Mouse (Mus musculus) kidney, adult 2 months (tissue): ENCODE measurements around the gene Reep3. TPM values are rescaled to one million over a fixed set of nuclear protein-coding genes. Genes with fewer than 3 reads are reported as not detected.

ENCODE experiments used
- DNase-seq: peaks from one replicate; pipeline ENCODE4 v3.0.0; 2021
- H3K27ac ChIP-seq: fragments of 200-500 bp; 2 replicates; pipeline ENCODE4 v1.5.1; 2012; ENCODE audit warnings: low read depth, low read length, control low read depth, inconsistent platforms; ENCODE audit not compliant: insufficient read depth
- H3K27me3 ChIP-seq: fragments of 200-500 bp; replicated peaks from 2 replicates; pipeline ENCODE4 v1.6.1; 2012; ENCODE audit warnings: mild to moderate bottlenecking, moderate library complexity, low read length, inconsistent platforms; ENCODE audit not compliant: control insufficient read depth, insufficient read depth
- H3K36me3 ChIP-seq: fragments of 200-500 bp; 2 replicates; pipeline ENCODE4 v1.6.1; 2012; ENCODE audit warnings: mild to moderate bottlenecking, moderate library complexity, low read length, inconsistent platforms; ENCODE audit not compliant: control insufficient read depth, insufficient read depth
- H3K4me1 ChIP-seq: fragments of 200-500 bp; 2 replicates; pipeline ENCODE4 v1.6.1; 2011; ENCODE audit warnings: low read length; ENCODE audit not compliant: control insufficient read depth, insufficient read depth
- H3K4me3 ChIP-seq: fragments of 200-500 bp; 2 replicates; pipeline ENCODE4 v1.5.1; 2011; ENCODE audit warnings: mild to moderate bottlenecking, low read depth, low read length, control low read depth; ENCODE audit not compliant: insufficient read depth
- CTCF ChIP-seq: fragments of 200-500 bp; conservative IDR thresholded peaks from 2 replicates; pipeline ENCODE4 v1.5.1; 2011; ENCODE audit warnings: low read depth, mild to moderate bottlenecking, control low read depth, low read length, moderate library complexity, mixed read lengths; ENCODE audit not compliant: insufficient read depth, insufficient read length
- POLR2A ChIP-seq: fragments of 200-500 bp; IDR thresholded peaks from one replicate; pipeline ENCODE4 v1.6.1; 2011; ENCODE audit warnings: low read depth, low read length, control low read depth
- WGBS: fragments of 180-500 bp; shearing (Covaris S2); methylation state at CpG from one replicate; pipeline ENCODE4 v1.1.7; 2018; 5-methylcytosine and 5-hydroxymethylcytosine counted together
- polyA plus RNA-seq: library from polyadenylated mRNA; depleted of rRNA; stranded (reverse); fragments of >200 nt; gene quantifications from 2 replicates; pipeline ENCODE4 v1.2.3, GENCODE M21; 2012

Reep3 gene
- polyA plus RNA-seq, 1 experiment: 26.0 TPM

DNA sequence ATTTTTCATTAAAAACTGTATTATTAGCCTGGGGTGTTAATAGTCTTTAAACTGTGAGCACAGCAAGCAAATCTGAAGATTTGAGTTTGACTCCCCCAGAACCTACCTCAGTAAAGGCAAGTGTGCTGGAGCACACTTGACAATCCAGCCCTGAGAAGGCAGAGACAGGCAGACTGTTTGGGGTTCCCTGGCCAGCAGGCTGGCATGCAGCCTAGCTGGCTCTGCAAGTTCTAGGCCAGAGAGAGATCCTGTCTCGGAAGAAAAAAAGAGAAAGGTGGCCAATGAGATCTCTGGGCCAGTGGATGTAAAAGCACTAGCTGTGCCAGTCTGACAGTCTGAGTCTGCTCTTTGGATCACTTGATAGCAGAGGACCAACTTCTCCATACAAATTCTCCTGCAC is 32.8 kb upstream of the Reep3 start:
- WGBS: 36% methylated on average over 1 of the region's 1 CpGs
- Histone ChIP-seq H3K27me3 (no peaks in the 10 kb centered on the region), H3K4me1 (no peaks in the 10 kb centered on the region; the same call in 1 of the 2 replicates), H3K27ac (no peak overlapping the region), H3K4me3 (no peak overlapping the region), H3K36me3 (no peaks in the 10 kb centered on the region)
- DNase-seq: peak; percentile 60
- TF ChIP-seq CTCF (no peak), POLR2A (no peak)

DNA sequence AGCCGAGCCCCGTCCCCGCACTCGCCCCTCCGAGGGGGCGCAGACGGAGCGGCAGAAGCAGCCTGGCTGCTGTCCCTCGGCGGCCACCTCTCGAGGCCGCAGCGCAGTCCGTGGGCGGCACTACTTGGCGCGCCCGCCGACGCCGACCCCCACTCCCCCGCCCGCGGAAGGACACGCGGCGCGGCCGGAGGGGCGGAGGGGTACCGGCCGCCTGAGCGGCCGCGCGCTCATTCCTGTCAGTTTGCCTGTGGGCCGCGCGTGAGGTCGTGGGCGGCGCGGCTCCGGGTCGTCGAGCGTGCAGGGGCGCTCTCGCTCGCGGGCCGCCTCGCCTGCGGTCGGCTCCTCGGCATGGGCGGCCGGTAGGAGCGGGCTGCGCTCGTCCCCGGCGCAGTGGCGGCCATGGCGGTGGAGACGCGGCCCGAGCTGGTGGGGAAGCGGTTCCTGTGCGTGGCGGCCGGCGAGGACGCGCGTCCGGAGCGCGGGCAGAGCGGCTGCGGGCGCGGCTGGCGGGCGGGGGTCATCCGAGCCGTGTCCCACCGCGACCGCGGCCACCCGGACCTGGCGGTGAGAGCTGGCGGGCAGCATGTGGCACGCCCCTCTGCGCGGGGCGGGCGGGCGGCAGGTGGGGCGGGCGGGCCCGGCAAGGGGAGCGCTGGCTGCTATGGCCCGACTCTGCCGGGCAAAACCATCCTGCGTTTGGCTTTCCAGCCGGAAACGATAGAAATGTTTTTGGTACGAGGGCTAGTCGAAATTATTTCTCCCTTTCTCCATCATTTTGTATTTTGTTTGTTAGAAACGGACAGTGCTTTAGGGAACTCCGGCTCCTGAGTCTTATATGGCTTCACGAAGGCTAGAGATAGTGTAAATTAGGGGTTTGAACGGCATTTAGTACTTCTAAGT is 30.4 kb upstream of the Reep3 start:
- Histone ChIP-seq H3K4me3 (peak overlapping the region; percentile 89), H3K27me3 (no peaks in the 10 kb centered on the region), H3K4me1 (peaks cover 5% of the 10 kb centered on the region; the same call in 1 of the 2 replicates), H3K36me3 (no peaks in the 10 kb centered on the region), H3K27ac (no peak overlapping the region)
- WGBS: under 1% methylated on average over 115 of the region's 115 CpGs
- TF ChIP-seq CTCF: no peak
- TF ChIP-seq POLR2A: no peak
- peak; percentile 54 for DNase-seq

DNA sequence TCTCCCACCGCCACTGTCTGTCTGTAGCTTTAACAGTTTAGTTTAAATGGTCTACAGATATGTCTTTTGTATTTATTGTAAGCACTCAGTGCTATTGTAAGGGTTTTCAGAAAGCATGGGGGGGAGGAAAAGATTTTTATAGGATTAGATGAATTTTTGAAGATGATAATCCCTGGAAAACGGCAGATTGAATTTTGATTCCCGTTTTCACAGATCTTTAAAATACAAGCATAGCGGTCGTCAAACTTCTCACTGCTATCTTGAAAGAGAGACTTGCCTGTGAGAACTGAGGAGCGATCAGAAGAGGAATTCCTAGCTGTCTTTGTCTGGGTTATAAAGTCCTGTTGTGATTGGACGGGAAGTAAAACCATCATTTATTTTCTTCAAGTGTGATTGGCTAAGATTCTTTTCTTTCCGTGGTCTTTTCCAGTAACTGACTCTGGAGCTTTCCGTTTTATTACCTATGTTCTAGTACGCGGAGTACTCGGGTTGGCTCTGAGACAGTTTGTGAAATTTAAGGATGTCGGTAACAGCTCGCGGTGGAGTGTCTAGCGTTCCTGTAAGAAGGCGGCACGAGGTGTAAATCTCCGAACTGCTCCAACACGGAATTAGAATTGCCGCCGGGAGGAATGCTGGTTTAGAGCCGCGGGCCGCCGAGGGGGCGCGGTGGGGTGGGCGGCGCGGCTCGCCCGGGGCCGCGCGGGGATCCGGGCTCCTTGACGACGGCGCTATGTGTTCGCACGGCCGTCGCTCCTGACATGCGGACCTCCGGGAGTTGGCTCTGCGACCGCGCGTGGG is 29.5 kb upstream of the Reep3 start:
- Histone ChIP-seq H3K4me1 (peaks cover 10% of the 10 kb centered on the region; the same call in 1 of the 2 replicates), H3K27me3 (no peaks in the 10 kb centered on the region), H3K4me3 (peak overlapping the region; percentile 89), H3K27ac (no peak overlapping the region), H3K36me3 (no peaks in the 10 kb centered on the region)
- 3% methylated on average over 50 of the region's 50 CpGs for WGBS
- TF ChIP-seq POLR2A (no peak), CTCF (no peak)
- DNase-seq: peak; percentile 67

DNA sequence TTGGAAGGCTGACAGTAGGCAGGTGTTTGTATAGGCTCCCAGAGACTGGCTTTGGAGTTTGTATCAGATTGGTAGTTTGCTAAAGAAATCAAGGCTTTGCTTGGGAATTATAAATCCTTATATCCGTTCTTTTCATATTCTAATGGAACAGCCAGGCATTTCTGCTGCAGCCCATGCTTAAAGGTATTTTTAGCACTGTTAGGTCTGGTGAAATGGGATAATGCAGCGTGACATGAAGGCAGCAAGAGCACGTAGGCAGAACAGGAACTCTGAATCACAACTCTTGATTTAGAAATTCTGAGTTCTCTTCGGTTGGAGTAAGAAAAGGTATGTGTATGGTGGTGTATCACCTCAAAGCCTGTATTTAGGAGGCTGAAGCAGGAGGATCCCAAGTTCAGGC is 27.4 kb upstream of the Reep3 start:
- no peak for TF ChIP-seq POLR2A
- TF ChIP-seq CTCF: no peak
- DNase-seq: no peak
- H3K4me3 ChIP-seq: no peak overlapping the region
- H3K27ac ChIP-seq: no peak overlapping the region; the same call in 1 of the 2 replicates
- H3K4me1 ChIP-seq: peaks cover 22% of the 10 kb centered on the region
- no peaks in the 10 kb centered on the region for H3K36me3 ChIP-seq
- no peaks in the 10 kb centered on the region for H3K27me3 ChIP-seq
- WGBS: 60% methylated on average over 4 of the region's 4 CpGs

DNA sequence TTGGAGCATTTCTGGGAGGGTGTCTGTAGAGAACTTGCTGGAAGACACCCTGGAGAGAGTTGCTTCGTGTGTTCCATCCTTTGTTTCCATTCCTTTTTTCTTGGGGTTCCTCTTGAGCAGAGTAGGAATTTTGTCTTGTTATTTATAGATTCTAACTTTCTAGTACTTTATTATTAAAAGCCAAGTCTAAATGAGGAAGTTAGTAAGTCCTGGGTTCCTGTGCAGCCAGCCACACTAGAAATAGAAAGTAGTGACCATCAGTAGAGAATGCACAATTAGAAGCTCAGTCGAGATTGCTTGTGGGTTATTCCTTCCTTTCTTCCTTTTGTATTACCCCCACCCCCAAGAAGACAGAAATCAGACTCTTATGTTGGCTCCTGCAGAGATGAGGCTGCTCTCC is 27.0 kb upstream of the Reep3 start:
- no peak overlapping the region; the same call in 1 of the 2 replicates for H3K27ac ChIP-seq

DNA sequence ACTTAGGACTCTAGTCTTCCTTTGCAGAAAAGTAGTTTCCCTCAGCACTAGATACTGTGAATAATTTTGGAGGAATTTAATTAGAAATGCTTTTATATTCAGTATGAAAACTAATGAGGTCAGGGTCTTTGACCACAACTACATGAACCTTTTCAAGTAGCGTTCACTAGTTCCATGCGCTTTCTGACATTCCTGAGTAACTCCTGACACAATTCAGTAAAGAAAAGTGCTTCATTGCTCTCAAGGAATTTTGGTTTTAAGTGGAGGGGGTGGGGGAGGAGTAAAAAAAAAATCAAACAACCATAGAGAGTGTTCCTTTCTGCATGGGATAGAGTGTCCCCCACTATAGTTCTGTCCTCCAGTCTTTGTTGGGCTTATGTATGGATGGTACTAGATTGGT is 23.9 kb upstream of the Reep3 start:
- peaks cover 36% of the 10 kb centered on the region for H3K4me1 ChIP-seq
- TF ChIP-seq POLR2A: no peak
- TF ChIP-seq CTCF: no peak
- no peak overlapping the region for H3K27ac ChIP-seq
- H3K36me3 ChIP-seq: no peaks in the 10 kb centered on the region
- no peaks in the 10 kb centered on the region for H3K27me3 ChIP-seq
- peak; percentile 50 for DNase-seq
- H3K4me3 ChIP-seq: no peak overlapping the region
- WGBS: 20% methylated on average over 2 of the region's 2 CpGs

More for the DNA sequence above, 27.0 kb upstream of the Reep3 start:
- Histone ChIP-seq H3K4me3 (no peak overlapping the region), H3K4me1 (peaks cover 22% of the 10 kb centered on the region), H3K36me3 (no peaks in the 10 kb centered on the region), H3K27me3 (no peaks in the 10 kb centered on the region)
- no peak for DNase-seq
- no peak for TF ChIP-seq CTCF
- no peak for TF ChIP-seq POLR2A
- WGBS: 42% methylated on average over 2 of the region's 2 CpGs

DNA sequence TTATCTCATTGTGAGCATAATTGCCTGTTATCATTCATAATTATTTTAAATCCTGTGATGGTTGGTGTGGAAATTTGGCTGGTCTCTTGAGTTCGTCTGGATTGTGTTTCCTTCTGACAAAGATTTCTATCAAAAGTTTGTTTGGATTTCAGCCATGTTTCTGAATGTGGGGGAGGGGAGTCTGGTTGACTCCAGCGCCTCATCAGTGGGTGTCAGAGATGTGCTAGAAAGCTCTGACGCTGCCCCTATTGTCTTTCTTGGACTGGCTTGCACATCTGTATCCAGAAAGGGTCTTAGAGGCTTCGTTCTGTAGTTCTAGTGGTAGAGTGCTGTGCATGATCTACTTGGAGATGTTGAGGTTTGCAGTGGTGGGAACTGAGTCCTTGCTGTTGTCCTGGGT is 23.4 kb upstream of the Reep3 start:
- no peak overlapping the region for H3K4me3 ChIP-seq

More for the DNA sequence above, 23.4 kb upstream of the Reep3 start:
- Histone ChIP-seq H3K27ac (no peak overlapping the region), H3K27me3 (no peaks in the 10 kb centered on the region), H3K4me1 (peaks cover 40% of the 10 kb centered on the region), H3K36me3 (no peaks in the 10 kb centered on the region)
- DNase-seq: peak; percentile 41
- no peak for TF ChIP-seq CTCF
- no peak for TF ChIP-seq POLR2A
- 39% methylated on average over 4 of the region's 4 CpGs for WGBS
